Comparison of ENCODE assay signal across 28 mouse cellular contexts in the genomic region with DNA sequence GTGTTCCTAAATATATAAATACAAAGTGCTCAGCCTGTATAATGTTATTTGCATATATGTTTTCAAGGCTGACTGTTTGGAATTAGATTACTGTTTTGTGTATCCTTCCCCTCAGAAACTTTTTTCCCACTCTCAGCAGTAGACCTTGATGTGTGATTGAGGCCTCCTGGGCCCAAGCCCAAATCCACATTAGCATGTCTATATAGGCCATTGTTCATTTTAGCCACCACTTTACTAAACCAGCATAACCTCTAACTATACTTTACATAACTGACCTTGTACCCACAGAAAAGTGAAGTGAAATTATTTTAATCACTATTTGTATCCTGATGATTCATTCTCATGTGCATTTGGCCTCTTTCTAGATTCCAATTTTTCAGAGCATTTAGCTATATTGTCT.
DNase-seq lines count a peak whose midpoint lies in the region; ATAC-seq and TF ChIP-seq lines count a peak whose summit lies in the region.
"Had no signal": no experiment of that assay in that cellular context is flagged by ENCODE, and none has a peak within 500 bp of the region (broad histone marks: within the 10 kb centered on the region; RNA-seq: fewer than 3 reads in every experiment).

No protein-coding gene starts in this region.

- no peaks in the 10 kb centered on the region for H3K4me1 ChIP-seq in forebrain, embryonic 14.5 days (ENCODE audit: control insufficient read depth, insufficient read depth, low read length)
- H3K4me1 ChIP-seq in forebrain, embryonic 15.5 days = no peaks in the 10 kb centered on the region
- H3K4me1 ChIP-seq in midbrain, embryonic 12.5 days = no peaks in the 10 kb centered on the region
- H3K4me1 ChIP-seq in midbrain, postnatal 0 days (ENCODE audit: insufficient read depth, low read length) = no peaks in the 10 kb centered on the region
- H3K4me1 ChIP-seq: embryonic facial prominence, embryonic 13.5 days; embryonic facial prominence, embryonic 15.5 days; forebrain, embryonic 10.5 days; forebrain, embryonic 12.5 days had no signal

- no peak for TF ChIP-seq CTCF in midbrain, postnatal 0 days (IDR thresholded peaks at IDR 0.05)

- no peaks in the 10 kb centered on the region for H3K36me3 ChIP-seq in forebrain, embryonic 14.5 days (ENCODE audit: control insufficient read depth, insufficient read depth, low read length)
- H3K36me3 ChIP-seq in forebrain, embryonic 15.5 days = no peaks in the 10 kb centered on the region
- no peaks in the 10 kb centered on the region for H3K36me3 ChIP-seq in midbrain, embryonic 12.5 days
- H3K36me3 ChIP-seq in midbrain, postnatal 0 days (ENCODE audit: insufficient read depth, low read length) = no peaks in the 10 kb centered on the region
- H3K36me3 ChIP-seq: embryonic facial prominence, embryonic 13.5 days; embryonic facial prominence, embryonic 15.5 days; forebrain, embryonic 10.5 days; forebrain, embryonic 12.5 days had no signal

- H3K27me3 ChIP-seq in forebrain, embryonic 14.5 days (replicated peaks; ENCODE audit: control insufficient read depth, insufficient read depth, low read length) = no peaks in the 10 kb centered on the region
- no peaks in the 10 kb centered on the region for H3K27me3 ChIP-seq in forebrain, embryonic 15.5 days
- H3K27me3 ChIP-seq in midbrain, embryonic 12.5 days = no peaks in the 10 kb centered on the region
- no peaks in the 10 kb centered on the region for H3K27me3 ChIP-seq in midbrain, postnatal 0 days (ENCODE audit: insufficient read depth, low read length)
- H3K27me3 ChIP-seq: CH12.LX; embryonic facial prominence, embryonic 13.5 days; embryonic facial prominence, embryonic 15.5 days; forebrain, embryonic 12.5 days had no signal

- no peak overlapping the region for H3K4me2 ChIP-seq in forebrain, embryonic 14.5 days (ENCODE audit: low read length)
- no peak overlapping the region for H3K4me2 ChIP-seq in forebrain, embryonic 15.5 days (replicated peaks)
- H3K4me2 ChIP-seq in midbrain, embryonic 12.5 days (replicated peaks) = no peak overlapping the region
- no peak overlapping the region for H3K4me2 ChIP-seq in midbrain, postnatal 0 days (ENCODE audit: low read depth, low read length, poor library complexity, severe bottlenecking)
- H3K4me2 ChIP-seq: embryonic facial prominence, embryonic 13.5 days; embryonic facial prominence, embryonic 15.5 days; forebrain, embryonic 12.5 days had no signal

- DNase-seq in forebrain, embryonic 14.5 days (ENCODE audit: low spot score) = peak; percentile 20
- no peak for DNase-seq in midbrain, postnatal 0 days (ENCODE audit: low spot score)
- DNase-seq in ES-CJ7 (ENCODE audit: low read depth, low spot score) = peak; percentile 31
- DNase-seq in ZHBTc4 (ENCODE audit: low read depth, low spot score) = peak; percentile 17
- no peak for DNase-seq in T-cell, adult 2 months (ENCODE audit: low spot score)
- DNase-seq in heart, adult 18-20 months = no peak
- DNase-seq: adrenal gland, adult 8-10 months; adrenal gland, postnatal 14 days; adrenal gland, postnatal 36 days; B cell, adult 2 months; cerebellum, adult 11 months; cerebellum, adult 18-20 months; cerebellum, adult 8-10 months; cerebellum, adult 9-11 months; cerebellum, postnatal 14 days; cerebellum, postnatal 36 days; embryo, embryonic 11 days had no signal

- no peak for ATAC-seq in forebrain, embryonic 14.5 days
- no peak for ATAC-seq in forebrain, embryonic 15.5 days (replicated peaks)
- ATAC-seq in midbrain, embryonic 12.5 days (ENCODE audit: low FRiP score, low read depth) = peak; percentile 52; the same call in 1 of the 2 replicates
- ATAC-seq in midbrain, postnatal 0 days (ENCODE audit: low FRiP score) = no peak
- ATAC-seq: activated CD4-positive, CD25-positive, alpha-beta regulatory T cell, adult 4 months; CD4-positive, CD25-positive, alpha-beta regulatory T cell, adult 4 months; forebrain, embryonic 16.5 days had no signal

- no peak overlapping the region for H3K27ac ChIP-seq in forebrain, embryonic 14.5 days (ENCODE audit: low read depth, low read length)
- H3K27ac ChIP-seq in forebrain, embryonic 15.5 days (replicated peaks) = no peak overlapping the region
- H3K27ac ChIP-seq in midbrain, embryonic 12.5 days (replicated peaks) = no peak overlapping the region
- H3K27ac ChIP-seq in midbrain, postnatal 0 days (ENCODE audit: low read depth, low read length) = no peak overlapping the region
- H3K27ac ChIP-seq: embryonic facial prominence, embryonic 13.5 days; embryonic facial prominence, embryonic 15.5 days; forebrain, embryonic 10.5 days; forebrain, embryonic 12.5 days had no signal

- H3K9ac ChIP-seq in forebrain, embryonic 14.5 days (ENCODE audit: low read length) = no peak overlapping the region
- no peak overlapping the region for H3K9ac ChIP-seq in forebrain, embryonic 15.5 days (replicated peaks)
- no peak overlapping the region for H3K9ac ChIP-seq in midbrain, embryonic 12.5 days (replicated peaks)
- H3K9ac ChIP-seq in midbrain, postnatal 0 days (replicated peaks; ENCODE audit: low read length, poor library complexity, severe bottlenecking) = no peak overlapping the region
- H3K9ac ChIP-seq: embryonic facial prominence, embryonic 13.5 days; embryonic facial prominence, embryonic 15.5 days; forebrain, embryonic 12.5 days had no signal

- no peaks in the 10 kb centered on the region; the same call in 1 of the 2 replicates for H3K9me3 ChIP-seq in forebrain, embryonic 14.5 days (replicated peaks; ENCODE audit: control insufficient read depth, low read length)
- no peaks in the 10 kb centered on the region for H3K9me3 ChIP-seq in forebrain, embryonic 15.5 days
- H3K9me3 ChIP-seq in midbrain, embryonic 12.5 days = no peaks in the 10 kb centered on the region
- no peaks in the 10 kb centered on the region for H3K9me3 ChIP-seq in midbrain, postnatal 0 days (ENCODE audit: low read length)
- H3K9me3 ChIP-seq: embryonic facial prominence, embryonic 13.5 days; embryonic facial prominence, embryonic 15.5 days; forebrain, embryonic 10.5 days; forebrain, embryonic 12.5 days had no signal

- H3K4me3 ChIP-seq in forebrain, embryonic 14.5 days (ENCODE audit: low read depth, low read length) = no peak overlapping the region
- no peak overlapping the region for H3K4me3 ChIP-seq in forebrain, embryonic 15.5 days
- no peak overlapping the region for H3K4me3 ChIP-seq in midbrain, embryonic 12.5 days
- no peak overlapping the region for H3K4me3 ChIP-seq in midbrain, postnatal 0 days (ENCODE audit: low read depth, low read length)
- H3K4me3 ChIP-seq: embryonic facial prominence, embryonic 13.5 days; embryonic facial prominence, embryonic 15.5 days; erythroblast, embryonic 14.5 days; forebrain, embryonic 10.5 days; forebrain, embryonic 12.5 days had no signal

Comparison
In these comparisons a context has a peak if more than half of its experiments do, and no peak if none do; other contexts are left out.
1. DNase-seq: peak in forebrain, embryonic 14.5 days (single experiment), ES-CJ7 (single experiment) and ZHBTc4 (single experiment); none in midbrain, postnatal 0 days (single experiment), T-cell, adult 2 months (single experiment) and heart, adult 18-20 months (0 of 2).